Mouse (Mus musculus): Measurements from ENCODE around the gene Plxnd1. TPM values are rescaled to one million over a fixed set of nuclear protein-coding genes. Genes with fewer than 3 reads are reported as not detected.

Gene Plxnd1
- total and polyA plus RNA-seq, 3 experiments: 27.7 to 73.8 (median 63.2) TPM

DNA sequence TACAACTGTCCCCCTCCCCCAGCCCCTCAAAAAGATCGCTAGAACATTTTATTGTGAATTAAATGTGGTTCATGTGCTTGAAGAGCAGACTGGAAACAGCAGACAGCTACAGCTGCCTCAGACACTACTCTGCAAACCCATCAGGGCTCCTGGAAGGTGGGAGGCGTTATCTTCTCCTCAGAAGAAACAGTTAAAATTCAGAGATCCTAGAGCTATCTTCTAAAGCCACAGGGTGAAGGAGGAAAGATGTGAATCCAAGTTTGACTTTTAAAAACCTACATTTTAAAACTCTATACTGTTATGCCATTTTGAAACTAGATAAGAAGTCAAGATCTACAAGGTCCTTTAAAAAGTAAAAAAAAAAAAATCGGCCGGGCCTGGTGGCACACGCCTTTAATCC, 36.2 kb upstream of the Plxnd1 start:
- Histone ChIP-seq H3K27me3 (replicated peaks) (no peaks in the 10 kb centered on the region), H3K9me3 (replicated peaks; ENCODE audit: low read length) (no peaks in the 10 kb centered on the region), H3K79me2 (replicated peaks; ENCODE audit: control insufficient read depth, extremely low read depth, insufficient read depth, poor library complexity, severe bottlenecking) (no peaks in the 10 kb centered on the region), H3K27ac (ENCODE audit: insufficient read depth, low read depth) (no peak overlapping the region), H3K9ac (ENCODE audit: insufficient read depth, low read depth) (no peak overlapping the region), H3K36me3 (replicated peaks in 1 of 2; ENCODE audit: control insufficient read depth in 1 of 2, insufficient read depth in 1 of 2, low read length in 1 of 2) (peaks cover 0 to 7% of the 10 kb centered on the region in 2 experiments), H3K4me3 (replicated peaks in 1 of 3; ENCODE audit: low read depth in 2 of 3, low read length in 2 of 3, poor library complexity in 1 of 3) (no peak overlapping the region), H3K4me2 (ENCODE audit: insufficient read depth, low read depth, poor library complexity, severe bottlenecking) (no peak overlapping the region), H3K4me1 (ENCODE audit: control insufficient read depth in 1 of 2, insufficient read depth in 2 of 2) (peaks cover 0 to 5% of the 10 kb centered on the region in 2 experiments; a peak in 1 of 4 replicates)
- in situ Hi-C loops (cut with MboI; ENCODE audit: low pct_ligation_motif_present, low pct_unique_long_range_greater_than_20kb, low sequenced_read_pairs) (no loop called here), dilution Hi-C loops (cut with MboI; ENCODE audit: extremely low pct_ligation_motif_present, extremely low pct_unique_long_range_greater_than_20kb, low sequenced_read_pairs) (no loop called here)
- DNase-seq (ENCODE audit: extremely low read depth): no peak
- TF ChIP-seq TCF12 (IDR thresholded peaks at IDR 0.05; ENCODE audit: low read depth, low read length) (no peak), HCFC1 (IDR thresholded peaks at IDR 0.05; ENCODE audit: low read depth, low read length) (no peak), USF1 (IDR thresholded peaks at IDR 0.05; ENCODE audit: low read depth, low read length) (no peak), SMC3 (IDR thresholded peaks at IDR 0.05; ENCODE audit: low read depth, low read length) (no peak), MAX (IDR thresholded peaks at IDR 0.05; ENCODE audit: low read length) (no peak), POLR2A (IDR thresholded peaks at IDR 0.05; ENCODE audit: low read depth, low read length) (no peak), ELF1 (IDR thresholded peaks at IDR 0.05; ENCODE audit: low read depth, low read length) (no peak), ZC3H11A (IDR thresholded peaks at IDR 0.05; ENCODE audit: low read depth, low read length) (no peak), NRF1 (IDR thresholded peaks at IDR 0.05; ENCODE audit: low read depth, low read length) (no peak), RAD21 (IDR thresholded peaks at IDR 0.05; ENCODE audit: low read depth, low read length) (no peak), MAFK (IDR thresholded peaks at IDR 0.05; ENCODE audit: insufficient replicate concordance, low read length) (no peak), PAX5 (IDR thresholded peaks at IDR 0.05; ENCODE audit: low read length) (no peak), EP300 (IDR thresholded peaks at IDR 0.05; ENCODE audit: low read length) (no peak), TBP (conservative IDR thresholded peaks at IDR 0.05; ENCODE audit: low read depth, low read length) (no peak), ZKSCAN1 (IDR thresholded peaks at IDR 0.05; ENCODE audit: borderline replicate concordance, low read depth, low read length) (no peak), IRF4 (IDR thresholded peaks at IDR 0.05; ENCODE audit: low read depth, low read length) (no peak), JUND (conservative IDR thresholded peaks at IDR 0.05; ENCODE audit: low read depth, low read length) (no peak), BHLHE40 (IDR thresholded peaks at IDR 0.05; ENCODE audit: low read depth, low read length) (no peak), MYC (IDR thresholded peaks at IDR 0.05; ENCODE audit: low read depth, low read length) (no peak)

GRCm38 (mm10) chr6:116024666-116025065, 29.9 kb upstream of the Plxnd1 start:
- no peak overlapping the region for H3K9ac ChIP-seq (ENCODE audit: insufficient read depth, low read depth)
- in situ Hi-C loops (cut with MboI; ENCODE audit: low pct_ligation_motif_present, low pct_unique_long_range_greater_than_20kb, low sequenced_read_pairs): loop anchor here (5.0 to 25.0 kb wide), 3 partner anchors 108 to 588 kb away; no protein-coding TSS in a partner anchor

More at GRCm38 (mm10) chr6:116024666-116025065, 29.9 kb upstream of the Plxnd1 start:
- TF ChIP-seq GABPA (IDR thresholded peaks at IDR 0.05; ENCODE audit: insufficient replicate concordance, low read depth, low read length) (no peak), RAD21 (IDR thresholded peaks at IDR 0.05; ENCODE audit: low read depth, low read length) (no peak), MEF2A (IDR thresholded peaks at IDR 0.05; ENCODE audit: borderline replicate concordance, low read depth, low read length) (no peak), BHLHE40 (IDR thresholded peaks at IDR 0.05; ENCODE audit: low read depth, low read length) (no peak), JUN (IDR thresholded peaks at IDR 0.05; ENCODE audit: insufficient read depth, low read depth, low read length) (no peak), HCFC1 (IDR thresholded peaks at IDR 0.05; ENCODE audit: low read depth, low read length) (no peak), MAFK (IDR thresholded peaks at IDR 0.05; ENCODE audit: insufficient replicate concordance, low read length) (no peak), EP300 (IDR thresholded peaks at IDR 0.05; ENCODE audit: low read length) (no peak)
- dilution Hi-C loops (cut with MboI; ENCODE audit: extremely low pct_ligation_motif_present, extremely low pct_unique_long_range_greater_than_20kb, low sequenced_read_pairs): no loop called here
- Histone ChIP-seq H3K36me3 (replicated peaks in 1 of 2; ENCODE audit: control insufficient read depth in 1 of 2, insufficient read depth in 1 of 2, low read length in 1 of 2) (peaks cover 0 to 20% of the 10 kb centered on the region in 2 experiments), H3K27ac (ENCODE audit: insufficient read depth, low read depth) (no peak overlapping the region), H3K4me3 (replicated peaks in 1 of 3; ENCODE audit: low read depth in 2 of 3, low read length in 2 of 3, poor library complexity in 1 of 3) (no peak overlapping the region), H3K4me1 (ENCODE audit: control insufficient read depth in 1 of 2, insufficient read depth in 2 of 2) (no peaks in the 10 kb centered on the region), H3K79me2 (replicated peaks; ENCODE audit: control insufficient read depth, extremely low read depth, insufficient read depth, poor library complexity, severe bottlenecking) (no peaks in the 10 kb centered on the region), H3K4me2 (ENCODE audit: insufficient read depth, low read depth, poor library complexity, severe bottlenecking) (no peak overlapping the region), H3K9me3 (replicated peaks; ENCODE audit: low read length) (peaks cover 4% of the 10 kb centered on the region), H3K27me3 (replicated peaks) (no peaks in the 10 kb centered on the region)
- DNase-seq (ENCODE audit: extremely low read depth): no peak

Measured in CH12.LX (cell line).